Mouse (Mus musculus): ENCODE data around the gene Gm11213. TPM values are rescaled to one million over a fixed set of nuclear protein-coding genes. Genes with fewer than 3 reads are reported as not detected.

The Gm11213 gene
- total RNA-seq, 4 experiments from 2014 or later: not detected

Other genes starting within 250 kb of the Gm11213 start
- gene Orm3, start 249.1 kb downstream of the Gm11213 start, total RNA-seq (2022): 1 to 10 TPM in 2 of 4 experiments, under 1 TPM in 2; 0.60 to 4.5 (median 1.7) TPM
- under 1 TPM in 2 of 4 experiments, not detected in 2; 0.34 to 0.37 TPM for gene Orm2, start 242.8 kb downstream of the Gm11213 start, total RNA-seq (2022)
- gene Akna, start 201.9 kb downstream of the Gm11213 start, total RNA-seq (2022): 1 to 10 TPM; 3.1 to 4.4 (median 3.5) TPM
- 10 to 100 TPM; 18.5 to 38.1 (median 20.6) TPM for gene Whrn, start 109.3 kb downstream of the Gm11213 start, total RNA-seq (2022)
- 100 to 1,000 TPM; 146 to 168 (median 149) TPM for gene Atp6v1g1, start 60.5 kb downstream of the Gm11213 start, total RNA-seq (2022)
- 10 to 100 TPM in 3 of 4 experiments, 1 to 10 TPM in 1; 8.0 to 16.2 (median 12.7) TPM for gene Tmem268, start 46.5 kb downstream of the Gm11213 start, total RNA-seq (2022)
- gene Tex48, start 17.2 kb upstream of the Gm11213 start, total RNA-seq (2022): not detected
- not detected for gene Gm11214, start 58.1 kb upstream of the Gm11213 start, total RNA-seq (2022)
- not detected for gene Tnfsf15, start 139.9 kb upstream of the Gm11213 start, total RNA-seq (2022)